Mouse (Mus musculus) spleen, postnatal 10 days (tissue): ENCODE measurements around the gene Gm13691.
"Not testable (repeated sequence)": the region's sequence is repeated elsewhere in the genome, so short reads cannot be mapped to it uniquely, and the experiment has no call there.

Experiments
- DNase-seq, 2 experiments: peaks; one replicate each; pipeline ENCODE4 v3.0.0; 2021 to 2022; ENCODE audit warnings: low spot score in 2 of 2

Gm13691 gene

GRCm38 (mm10) chr2:83990253-83990652 lies at the start of gene Gm13691:
Gene Gm13691, plus strand, starts transcription at chr2:83990553.
- not testable (repeated sequence) for DNase-seq

GRCm38 (mm10) chr2:83940931-83941361 lies 49.4 kb upstream of the Gm13691 start, which contains the start of gene Zswim2:
Gene Zswim2, minus strand, starts transcription at chr2:83941228.
- peak; percentile 5 to 37 for DNase-seq

- no peak for DNase-seq
Observed at GRCm38 (mm10) chr2:83941378-83941777, 49.0 kb upstream of the Gm13691 start.

GRCm38 (mm10) chr2:83941792-83942191 lies 48.6 kb upstream of the Gm13691 start:
- no peak for DNase-seq

- not testable (repeated sequence) for DNase-seq
Observed at GRCm38 (mm10) chr2:83955393-83955792, 35.0 kb upstream of the Gm13691 start, which contains the start of gene Gm13698. Gene Gm13698, plus strand, starts transcription at chr2:83955693.

- not testable (repeated sequence) for DNase-seq
Observed at GRCm38 (mm10) chr2:83961203-83961602, 29.1 kb upstream of the Gm13691 start, which contains the start of gene Gm13693. Gene Gm13693, plus strand, starts transcription at chr2:83961503.

GRCm38 (mm10) chr2:83967013-83967412 lies 23.3 kb upstream of the Gm13691 start, which contains the start of gene Gm13695:
Gene Gm13695, plus strand, starts transcription at chr2:83967313.
- DNase-seq, result not testable (repeated sequence)

- not testable (repeated sequence) for DNase-seq
Observed at GRCm38 (mm10) chr2:83972823-83973222, 17.5 kb upstream of the Gm13691 start, which contains the start of gene Gm13696. Gene Gm13696, plus strand, starts transcription at chr2:83973123.

- not testable (repeated sequence) for DNase-seq
Observed at GRCm38 (mm10) chr2:83978633-83979032, 11.7 kb upstream of the Gm13691 start, which contains the start of gene Gm13694. Gene Gm13694, plus strand, starts transcription at chr2:83978933.

GRCm38 (mm10) chr2:83984443-83984842 lies 5.9 kb upstream of the Gm13691 start, which contains the start of gene Gm13697:
Gene Gm13697, plus strand, starts transcription at chr2:83984743.
- DNase-seq, result not testable (repeated sequence)

GRCm38 (mm10) chr2:83993639-83994255 lies 3.4 kb downstream of the Gm13691 start:
- peak in 1 of 2 experiments; percentile 17 for DNase-seq

GRCm38 (mm10) chr2:83994526-83994925 lies 4.2 kb downstream of the Gm13691 start:
- not testable (repeated sequence) for DNase-seq

GRCm38 (mm10) chr2:84008913-84009312 lies 18.6 kb downstream of the Gm13691 start:
- no peak for DNase-seq

GRCm38 (mm10) chr2:84009818-84010217 lies 19.5 kb downstream of the Gm13691 start:
- no peak for DNase-seq

- DNase-seq, result no peak
Observed at GRCm38 (mm10) chr2:84014572-84014971, 24.2 kb downstream of the Gm13691 start.

GRCm38 (mm10) chr2:84016291-84016690 lies 25.9 kb downstream of the Gm13691 start:
- not testable (repeated sequence) for DNase-seq

GRCm38 (mm10) chr2:84018330-84018729 lies 28.0 kb downstream of the Gm13691 start:
- DNase-seq, result no peak

- no peak for DNase-seq
Observed at GRCm38 (mm10) chr2:84019519-84020305, 29.4 kb downstream of the Gm13691 start.

- no peak for DNase-seq
Observed at GRCm38 (mm10) chr2:84021930-84022329, 31.6 kb downstream of the Gm13691 start.

GRCm38 (mm10) chr2:84022905-84023304 lies 32.6 kb downstream of the Gm13691 start:
- no peak for DNase-seq

- DNase-seq, result no peak
Observed at GRCm38 (mm10) chr2:84023319-84023718, 33.0 kb downstream of the Gm13691 start.

GRCm38 (mm10) chr2:84025217-84025616 lies 34.9 kb downstream of the Gm13691 start:
- no peak for DNase-seq
